Mouse (Mus musculus): ENCODE results near the gene March7. TPM values are rescaled to one million over a fixed set of nuclear protein-coding genes. Genes with fewer than 3 reads are reported as not detected.

Gene March7
- polyA plus RNA-seq, 2 experiments, result 59.7 to 77.8 TPM

GRCm38 (mm10) chr2:60203733-60204132, 6.0 kb upstream of the March7 start:
- peaks cover 6% of the 10 kb centered on the region for H3K36me3 ChIP-seq (ENCODE audit: control insufficient read depth, insufficient read depth, low read length)
- peaks cover 9% of the 10 kb centered on the region for H3K4me1 ChIP-seq (ENCODE audit: control insufficient read depth, insufficient read depth, low read length)
- no peak overlapping the region for H3K4me2 ChIP-seq (replicated peaks; ENCODE audit: low read depth, low read length, severe bottlenecking)
- no peaks in the 10 kb centered on the region for H3K27me3 ChIP-seq (ENCODE audit: control insufficient read depth, insufficient read depth, low read length)
- DNase-seq (ENCODE audit: low spot score) (no peak), ATAC-seq (ENCODE audit: low FRiP score, low read depth) (no peak)
- no peak overlapping the region for H3K9ac ChIP-seq (ENCODE audit: low read depth, low read length, severe bottlenecking)
- H3K9me3 ChIP-seq (ENCODE audit: control insufficient read depth, low read length), result no peaks in the 10 kb centered on the region
- H3K4me3 ChIP-seq (replicated peaks; ENCODE audit: low read length), result no peak overlapping the region
- no peak overlapping the region for H3K27ac ChIP-seq (replicated peaks; ENCODE audit: low read depth, low read length)
- no peak for TF ChIP-seq POLR2A (IDR thresholded peaks at IDR 0.05; ENCODE audit: borderline replicate concordance, extremely low read depth, insufficient read depth, insufficient read length)
- 71% methylated on average over 4 of the region's 4 CpGs for WGBS

DNA sequence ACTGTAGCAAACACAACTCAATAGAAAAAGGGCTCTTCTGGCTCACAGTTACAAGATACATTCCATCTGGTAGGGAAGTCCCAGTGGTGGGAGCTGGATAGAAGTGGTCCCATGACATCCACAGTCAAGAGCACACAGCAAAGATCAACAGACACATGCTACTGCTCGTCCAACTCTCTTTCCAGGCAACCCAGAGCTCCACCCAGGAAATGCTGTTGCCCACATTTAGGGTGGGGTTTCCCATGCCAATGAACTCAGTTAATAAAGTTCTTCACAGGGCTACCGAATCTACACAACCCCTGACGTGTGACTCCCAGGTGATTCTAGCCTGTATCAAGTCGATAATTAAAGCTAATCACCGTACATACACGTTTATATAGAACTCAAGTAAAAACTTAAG, 5.5 kb upstream of the March7 start:
- H3K27me3 ChIP-seq (ENCODE audit: control insufficient read depth, insufficient read depth, low read length), result no peaks in the 10 kb centered on the region
- no peaks in the 10 kb centered on the region for H3K9me3 ChIP-seq (ENCODE audit: control insufficient read depth, low read length)
- no peak overlapping the region for H3K27ac ChIP-seq (replicated peaks; ENCODE audit: low read depth, low read length)
- WGBS, result 81% methylated on average over 6 of the region's 6 CpGs
- H3K4me3 ChIP-seq (replicated peaks; ENCODE audit: low read length), result no peak overlapping the region
- H3K9ac ChIP-seq (ENCODE audit: low read depth, low read length, severe bottlenecking), result no peak overlapping the region
- no peak for TF ChIP-seq POLR2A (IDR thresholded peaks at IDR 0.05; ENCODE audit: borderline replicate concordance, extremely low read depth, insufficient read depth, insufficient read length)
- no peak overlapping the region for H3K4me2 ChIP-seq (replicated peaks; ENCODE audit: low read depth, low read length, severe bottlenecking)
- peaks cover 6% of the 10 kb centered on the region for H3K36me3 ChIP-seq (ENCODE audit: control insufficient read depth, insufficient read depth, low read length)
- no peak for ATAC-seq (ENCODE audit: low FRiP score, low read depth)
- H3K4me1 ChIP-seq (ENCODE audit: control insufficient read depth, insufficient read depth, low read length), result peaks cover 9% of the 10 kb centered on the region
- no peak for DNase-seq (ENCODE audit: low spot score)

GRCm38 (mm10) chr2:60205795-60206194, 3.9 kb upstream of the March7 start:
- Histone ChIP-seq H3K4me1 (ENCODE audit: control insufficient read depth, insufficient read depth, low read length) (peaks cover 10% of the 10 kb centered on the region), H3K9ac (ENCODE audit: low read depth, low read length, severe bottlenecking) (no peak overlapping the region), H3K4me2 (replicated peaks; ENCODE audit: low read depth, low read length, severe bottlenecking) (no peak overlapping the region), H3K36me3 (ENCODE audit: control insufficient read depth, insufficient read depth, low read length) (peaks cover 6% of the 10 kb centered on the region), H3K27ac (replicated peaks; ENCODE audit: low read depth, low read length) (no peak overlapping the region), H3K9me3 (ENCODE audit: control insufficient read depth, low read length) (no peaks in the 10 kb centered on the region), H3K27me3 (ENCODE audit: control insufficient read depth, insufficient read depth, low read length) (no peaks in the 10 kb centered on the region), H3K4me3 (replicated peaks; ENCODE audit: low read length) (no peak overlapping the region)
- 77% methylated on average over 6 of the region's 6 CpGs for WGBS
- no peak for TF ChIP-seq POLR2A (IDR thresholded peaks at IDR 0.05; ENCODE audit: borderline replicate concordance, extremely low read depth, insufficient read depth, insufficient read length)
- ATAC-seq (ENCODE audit: low FRiP score, low read depth) (no peak), DNase-seq (ENCODE audit: low spot score) (no peak)

GRCm38 (mm10) chr2:60209122-60209611, 520 bp upstream of the March7 start:
- H3K9ac ChIP-seq (ENCODE audit: low read depth, low read length, severe bottlenecking), result peak overlapping the region; percentile 96
- TF ChIP-seq POLR2A (IDR thresholded peaks at IDR 0.05; ENCODE audit: borderline replicate concordance, extremely low read depth, insufficient read depth, insufficient read length), result no peak
- no peaks in the 10 kb centered on the region for H3K27me3 ChIP-seq (ENCODE audit: control insufficient read depth, insufficient read depth, low read length)
- peak overlapping the region; percentile 89 for H3K27ac ChIP-seq (replicated peaks; ENCODE audit: low read depth, low read length)
- H3K36me3 ChIP-seq (ENCODE audit: control insufficient read depth, insufficient read depth, low read length), result peaks cover 6% of the 10 kb centered on the region
- H3K9me3 ChIP-seq (ENCODE audit: control insufficient read depth, low read length), result no peaks in the 10 kb centered on the region
- ATAC-seq (ENCODE audit: low FRiP score, low read depth) (peak; percentile 24; the same call in 1 of the 2 replicates), DNase-seq (ENCODE audit: low spot score) (peak; percentile 38)
- peak overlapping the region; percentile 88 for H3K4me3 ChIP-seq (replicated peaks; ENCODE audit: low read length)
- peaks cover 27% of the 10 kb centered on the region for H3K4me1 ChIP-seq (ENCODE audit: control insufficient read depth, insufficient read depth, low read length)
- under 1% methylated on average over 26 of the region's 35 CpGs for WGBS
- peak overlapping the region; percentile 64 for H3K4me2 ChIP-seq (replicated peaks; ENCODE audit: low read depth, low read length, severe bottlenecking)

GRCm38 (mm10) chr2:60210821-60211220, 1.1 kb downstream of the March7 start:
- ATAC-seq (ENCODE audit: low FRiP score, low read depth), result no peak
- Histone ChIP-seq H3K4me3 (replicated peaks; ENCODE audit: low read length) (peak overlapping the region; percentile 88), H3K27ac (replicated peaks; ENCODE audit: low read depth, low read length) (no peak overlapping the region), H3K4me1 (ENCODE audit: control insufficient read depth, insufficient read depth, low read length) (peaks cover 30% of the 10 kb centered on the region), H3K27me3 (ENCODE audit: control insufficient read depth, insufficient read depth, low read length) (no peaks in the 10 kb centered on the region), H3K4me2 (replicated peaks; ENCODE audit: low read depth, low read length, severe bottlenecking) (peak overlapping the region; percentile 76), H3K36me3 (ENCODE audit: control insufficient read depth, insufficient read depth, low read length) (peaks cover 10% of the 10 kb centered on the region; the same call in 1 of the 2 replicates), H3K9ac (ENCODE audit: low read depth, low read length, severe bottlenecking) (peak overlapping the region; percentile 96), H3K9me3 (ENCODE audit: control insufficient read depth, low read length) (no peaks in the 10 kb centered on the region)
- DNase-seq (ENCODE audit: low spot score), result no peak
- WGBS, result 12% methylated on average over 5 of the region's 5 CpGs
- no peak for TF ChIP-seq POLR2A (IDR thresholded peaks at IDR 0.05; ENCODE audit: borderline replicate concordance, extremely low read depth, insufficient read depth, insufficient read length)

DNA sequence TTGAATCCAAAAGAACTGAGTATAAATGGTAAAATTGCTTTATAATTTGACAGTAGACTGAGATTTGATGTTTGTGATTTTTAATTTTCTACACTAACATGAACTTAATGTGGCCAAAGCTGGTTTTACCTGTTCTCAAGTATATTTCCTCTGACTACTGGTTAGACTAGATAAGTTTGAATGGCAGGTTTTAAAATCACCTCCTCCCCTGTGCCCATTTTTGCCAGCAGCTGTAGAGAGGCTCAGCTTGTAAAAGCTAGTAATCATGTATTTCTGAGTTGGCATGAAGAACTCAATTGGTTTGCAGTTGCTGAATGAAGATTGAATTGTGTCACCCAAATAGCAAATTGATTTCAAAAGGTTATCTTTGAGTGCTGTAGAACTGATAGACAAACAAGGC, 2.8 kb downstream of the March7 start:
- H3K27ac ChIP-seq (replicated peaks; ENCODE audit: low read depth, low read length), result no peak overlapping the region
- TF ChIP-seq POLR2A (IDR thresholded peaks at IDR 0.05; ENCODE audit: borderline replicate concordance, extremely low read depth, insufficient read depth, insufficient read length), result no peak
- ATAC-seq (ENCODE audit: low FRiP score, low read depth), result no peak
- peaks cover 6% of the 10 kb centered on the region; the same call in 1 of the 2 replicates for H3K36me3 ChIP-seq (ENCODE audit: control insufficient read depth, insufficient read depth, low read length)
- H3K9ac ChIP-seq (ENCODE audit: low read depth, low read length, severe bottlenecking), result no peak overlapping the region
- DNase-seq (ENCODE audit: low spot score), result no peak
- H3K4me3 ChIP-seq (replicated peaks; ENCODE audit: low read length), result no peak overlapping the region
- H3K9me3 ChIP-seq (ENCODE audit: control insufficient read depth, low read length), result no peaks in the 10 kb centered on the region
- no peak overlapping the region for H3K4me2 ChIP-seq (replicated peaks; ENCODE audit: low read depth, low read length, severe bottlenecking)
- H3K4me1 ChIP-seq (ENCODE audit: control insufficient read depth, insufficient read depth, low read length), result peaks cover 30% of the 10 kb centered on the region
- no peaks in the 10 kb centered on the region for H3K27me3 ChIP-seq (ENCODE audit: control insufficient read depth, insufficient read depth, low read length)

All from limb, embryonic 14.5 days (tissue).